Mouse (Mus musculus) lung, embryonic 16.5 days (tissue): ENCODE data around the gene Eif4enif1. TPM values are rescaled to one million over a fixed set of nuclear protein-coding genes. Genes with fewer than 3 reads are reported as not detected.
"Not testable (repeated sequence)": the region's sequence is repeated elsewhere in the genome, so short reads cannot be mapped to it uniquely, and the experiment has no call there.

Experiments
- ATAC-seq: fragments of 200-750 bp; cut with Nextera tagmentation; 2 replicates; pipeline ENCODE4 v1.8.0; 2017; ENCODE audit warnings: low read depth, mild to moderate bottlenecking, moderate library complexity
- H3K27ac ChIP-seq: fragments of 300-500 bp; sonication (generic); 2 replicates; pipeline ENCODE4 v1.5.1; 2014; ENCODE audit warnings: mild to moderate bottlenecking, control low read depth, low read length
- H3K27me3 ChIP-seq: fragments of 300-500 bp; sonication (generic); 2 replicates; pipeline ENCODE4 v1.6.1; 2014; ENCODE audit warnings: low read depth, low read length, mixed read lengths; ENCODE audit not compliant: control insufficient read depth, insufficient read depth
- H3K36me3 ChIP-seq: fragments of 300-500 bp; sonication (generic); 2 replicates; pipeline ENCODE4 v1.6.1; 2014; ENCODE audit warnings: low read length; ENCODE audit not compliant: control insufficient read depth, insufficient read depth
- H3K4me1 ChIP-seq: fragments of 300-500 bp; sonication (generic); replicated peaks from 2 replicates; pipeline ENCODE4 v1.6.1; 2014; ENCODE audit warnings: low read length, mixed read lengths; ENCODE audit not compliant: control insufficient read depth, insufficient read depth
- H3K4me2 ChIP-seq: fragments of 300-500 bp; sonication (generic); 2 replicates; pipeline ENCODE4 v1.6.1; 2014; ENCODE audit warnings: low read depth, low read length, control low read depth
- H3K4me3 ChIP-seq: fragments of 300-500 bp; sonication (generic); 2 replicates; pipeline ENCODE4 v1.5.1; 2014; ENCODE audit warnings: mild to moderate bottlenecking, low read length, control low read depth
- H3K9ac ChIP-seq: fragments of 300-500 bp; sonication (generic); 2 replicates; pipeline ENCODE4 v1.6.1; 2014; ENCODE audit warnings: low read length, control low read depth
- H3K9me3 ChIP-seq: fragments of 300-500 bp; sonication (generic); 2 replicates; pipeline ENCODE4 v1.6.1; 2016; ENCODE audit warnings: low read length; ENCODE audit not compliant: control insufficient read depth
- WGBS: fragments of 180-500 bp; shearing (Covaris S2); extraction: QIAGEN DNeasy Blood & Tissue Kit; methylation state at CpG from one replicate; pipeline ENCODE4 v1.1.7; 2014; 5-methylcytosine and 5-hydroxymethylcytosine counted together
- polyA plus RNA-seq: library from polyadenylated mRNA; unstranded; fragments of >200 nt; fragmentation: Nextera tagmentation; extraction: Ambion mirVana; gene quantifications from 2 replicates; pipeline ENCODE4 v1.2.1, GENCODE M21; 2015

Eif4enif1 gene
- polyA plus RNA-seq, 1 experiment from 2014 or later = 37.5 TPM

- not testable (repeated sequence) for H3K36me3 ChIP-seq, H3K4me1 ChIP-seq, H3K9ac ChIP-seq, H3K4me2 ChIP-seq, H3K4me3 ChIP-seq, H3K27me3 ChIP-seq, H3K9me3 ChIP-seq, H3K27ac ChIP-seq
- WGBS = 68% methylated on average over 3 of the region's 5 CpGs
- ATAC-seq = peak; percentile 23
Measured at GRCm38 (mm10) chr11:3165210-3165782, 36.9 kb upstream of the Eif4enif1 start.

GRCm38 (mm10) chr11:3166321-3166720 lies 35.9 kb upstream of the Eif4enif1 start:
- ATAC-seq, H3K4me2 ChIP-seq, H3K27me3 ChIP-seq: not testable (repeated sequence)

GRCm38 (mm10) chr11:3167129-3167528 lies 35.1 kb upstream of the Eif4enif1 start:
- not testable (repeated sequence) for H3K9ac ChIP-seq, H3K27ac ChIP-seq, H3K27me3 ChIP-seq, H3K4me1 ChIP-seq, H3K4me3 ChIP-seq, H3K4me2 ChIP-seq, H3K36me3 ChIP-seq, H3K9me3 ChIP-seq
- WGBS = 89% methylated on average over 4 of the region's 4 CpGs
- ATAC-seq = peak; percentile 13; the same call in 1 of the 2 replicates

More at GRCm38 (mm10) chr11:3166321-3166720, 35.9 kb upstream of the Eif4enif1 start:
- H3K27ac ChIP-seq, H3K9me3 ChIP-seq, H3K4me1 ChIP-seq, H3K9ac ChIP-seq, H3K4me3 ChIP-seq, H3K36me3 ChIP-seq: not testable (repeated sequence)

GRCm38 (mm10) chr11:3167571-3168001 lies 34.6 kb upstream of the Eif4enif1 start:
- H3K9me3 ChIP-seq, H3K27ac ChIP-seq, H3K4me3 ChIP-seq, H3K4me1 ChIP-seq, H3K36me3 ChIP-seq, H3K9ac ChIP-seq, H3K4me2 ChIP-seq, H3K27me3 ChIP-seq: not testable (repeated sequence)
- 0 out of 2 replicates have a peak, but pooled peaks have one; percentile 1 for ATAC-seq
- 66% methylated on average over 4 of the region's 4 CpGs for whole genome bisulfite sequencing

- H3K4me3 ChIP-seq, H3K27ac ChIP-seq, H3K27me3 ChIP-seq, H3K4me1 ChIP-seq, H3K36me3 ChIP-seq, H3K9ac ChIP-seq, H3K4me2 ChIP-seq, H3K9me3 ChIP-seq: not testable (repeated sequence)
- 67% methylated on average over 2 of the region's 2 CpGs for WGBS
- ATAC-seq = peak; percentile 23
Measured at GRCm38 (mm10) chr11:3169042-3169441, 33.1 kb upstream of the Eif4enif1 start.

- not testable (repeated sequence) for H3K4me1 ChIP-seq, ATAC-seq, H3K4me3 ChIP-seq, H3K9me3 ChIP-seq, H3K27me3 ChIP-seq, H3K36me3 ChIP-seq, H3K27ac ChIP-seq, H3K9ac ChIP-seq, H3K4me2 ChIP-seq
- WGBS = 64% methylated on average over 1 of the region's 1 CpGs
Measured at GRCm38 (mm10) chr11:3171931-3172330, 30.3 kb upstream of the Eif4enif1 start.

- ATAC-seq, H3K9ac ChIP-seq, H3K36me3 ChIP-seq, H3K4me3 ChIP-seq, H3K27ac ChIP-seq, H3K4me1 ChIP-seq, H3K27me3 ChIP-seq, H3K4me2 ChIP-seq, H3K9me3 ChIP-seq: not testable (repeated sequence)
- WGBS = 42% methylated on average over 3 of the region's 6 CpGs
Measured at GRCm38 (mm10) chr11:3172526-3172925, 29.7 kb upstream of the Eif4enif1 start.

GRCm38 (mm10) chr11:3173425-3174318 lies 28.5 kb upstream of the Eif4enif1 start:
- not testable (repeated sequence) for H3K4me1 ChIP-seq, H3K36me3 ChIP-seq, H3K27ac ChIP-seq, H3K9me3 ChIP-seq, H3K27me3 ChIP-seq, H3K9ac ChIP-seq, H3K4me3 ChIP-seq, H3K4me2 ChIP-seq
- WGBS = 76% methylated on average over 11 of the region's 11 CpGs
- peak; percentile 51 for ATAC-seq

- H3K9me3 ChIP-seq, H3K9ac ChIP-seq, H3K36me3 ChIP-seq, H3K4me1 ChIP-seq, H3K4me2 ChIP-seq, H3K4me3 ChIP-seq, ATAC-seq, H3K27me3 ChIP-seq, H3K27ac ChIP-seq: not testable (repeated sequence)
- WGBS = 78% methylated on average over 6 of the region's 6 CpGs
Measured at GRCm38 (mm10) chr11:3178968-3179725, 23.0 kb upstream of the Eif4enif1 start.
